Mouse (Mus musculus): Measurements from ENCODE around the gene Zbp1. TPM values are rescaled to one million over a fixed set of nuclear protein-coding genes. Genes with fewer than 3 reads are reported as not detected.

Gene Zbp1
- total and polyA plus RNA-seq, 2 experiments from 2014 or later = 0.57 TPM; not detected in 1

- TF ChIP-seq CTCF (IDR thresholded peaks at IDR 0.05) = no peak
- Histone ChIP-seq H3K9ac (replicated peaks; ENCODE audit: low read length, poor library complexity, severe bottlenecking) (no peak overlapping the region), H3K4me1 (ENCODE audit: insufficient read depth, low read length) (no peaks in the 10 kb centered on the region), H3K9me3 (ENCODE audit: low read length) (no peaks in the 10 kb centered on the region), H3K27me3 (ENCODE audit: insufficient read depth, low read length) (no peaks in the 10 kb centered on the region), H3K27ac (ENCODE audit: low read depth, low read length) (no peak overlapping the region), H3K4me3 (ENCODE audit: low read depth, low read length) (no peak overlapping the region), H3K4me2 (ENCODE audit: low read depth, low read length, poor library complexity, severe bottlenecking) (no peak overlapping the region), H3K36me3 (ENCODE audit: insufficient read depth, low read length) (no peaks in the 10 kb centered on the region)
- WGBS = 88% methylated on average over 13 of the region's 13 CpGs
- DNase-seq (ENCODE audit: low spot score) = no peak
- ATAC-seq (ENCODE audit: low FRiP score) = no peak
Measured at GRCm38 (mm10) chr2:173156923-173157322, 61.8 kb downstream of the Zbp1 start.

Other genes starting within 250 kb of the Zbp1 start
- gene Spo11, start 241.2 kb downstream of the Zbp1 start, total RNA-seq (2014; rRNA removed) = 1.7 and 2.8 TPM in 2 replicates
- gene Spo11, start 241.2 kb downstream of the Zbp1 start, polyA plus RNA-seq (2015; fragmentation: Nextera tagmentation; extraction: Ambion mirVana) = 1.1 and 1.6 TPM in 2 replicates
- 93.8 and 98.3 TPM in 2 replicates for gene Rae1, start 218.8 kb downstream of the Zbp1 start, total RNA-seq (2014; rRNA removed)
- gene Rae1, start 218.8 kb downstream of the Zbp1 start, polyA plus RNA-seq (2015; fragmentation: Nextera tagmentation; extraction: Ambion mirVana) = 127 and 130 TPM in 2 replicates
- gene Rbm38, start 198.4 kb downstream of the Zbp1 start, total RNA-seq (2014; rRNA removed) = 7.6 and 8.4 TPM in 2 replicates
- gene Rbm38, start 198.4 kb downstream of the Zbp1 start, polyA plus RNA-seq (2015; fragmentation: Nextera tagmentation; extraction: Ambion mirVana) = 7.3 and 7.4 TPM in 2 replicates
- gene Ctcfl, start 99.4 kb downstream of the Zbp1 start, total RNA-seq (2014; rRNA removed) = not detected in 2 replicates
- gene Ctcfl, start 99.4 kb downstream of the Zbp1 start, polyA plus RNA-seq (2015; fragmentation: Nextera tagmentation; extraction: Ambion mirVana) = not detected in 2 replicates
- not detected in 2 replicates for gene Pck1, start 65.9 kb downstream of the Zbp1 start, total RNA-seq (2014; rRNA removed)
- gene Pck1, start 65.9 kb downstream of the Zbp1 start, polyA plus RNA-seq (2015; fragmentation: Nextera tagmentation; extraction: Ambion mirVana) = 0.07 TPM in 1 of 2 replicates, not detected in the other
- gene Pmepa1, start 57.6 kb upstream of the Zbp1 start, total RNA-seq (2014; rRNA removed) = 6.5 and 12.8 TPM in 2 replicates
- gene Pmepa1, start 57.6 kb upstream of the Zbp1 start, polyA plus RNA-seq (2015; fragmentation: Nextera tagmentation; extraction: Ambion mirVana) = 2.3 TPM in 2 replicates

All from midbrain, postnatal 0 days (tissue).